Mouse (Mus musculus) left cerebral cortex, postnatal 10 days (tissue): ENCODE results near the gene Ndufaf5. TPM values are rescaled to one million over a fixed set of nuclear protein-coding genes. Genes with fewer than 3 reads are reported as not detected.

ENCODE experiments used
- total RNA-seq, 2 experiments: library from RNA; stranded (reverse); gene quantifications; 2 replicates each; pipeline ENCODE4 v1.2.3; 2021

Gene Ndufaf5
- total RNA-seq, 2 experiments from 2014 or later, result 53.8 to 59.0 TPM

Other genes with a start within 250 kb of the Ndufaf5 start
- 10 to 100 TPM; 34.7 to 36.5 TPM for gene Tasp1, start 103.8 kb upstream of the Ndufaf5 start, total RNA-seq
- gene Gm17374, start 18.6 kb upstream of the Ndufaf5 start, total RNA-seq, result not detected
- 10 to 100 TPM; 19.3 to 20.4 TPM for gene Esf1, start 85 bp upstream of the Ndufaf5 start, total RNA-seq
- not detected for gene Sel1l2, start 219.1 kb downstream of the Ndufaf5 start, total RNA-seq
- gene Macrod2, start 224.7 kb downstream of the Ndufaf5 start, total RNA-seq, result 10 to 100 TPM; 69.6 to 70.8 TPM